Mouse (Mus musculus) cerebellum, adult 2 months (tissue): ENCODE measurements around the gene Rora.

Experiments
- CTCF ChIP-seq: fragments of 200-500 bp; IDR thresholded peaks from 2 replicates; pipeline ENCODE4 v1.5.1; 2011; ENCODE audit warnings: low read depth, mild to moderate bottlenecking, control low read depth, low read length, moderate library complexity, borderline replicate concordance; ENCODE audit not compliant: insufficient read depth
- POLR2A ChIP-seq: fragments of 200-500 bp; IDR thresholded peaks from 2 replicates; pipeline ENCODE4 v1.6.1; 2011; ENCODE audit warnings: low read length, control low read depth, borderline replicate concordance; ENCODE audit not compliant: insufficient read depth

DNA sequence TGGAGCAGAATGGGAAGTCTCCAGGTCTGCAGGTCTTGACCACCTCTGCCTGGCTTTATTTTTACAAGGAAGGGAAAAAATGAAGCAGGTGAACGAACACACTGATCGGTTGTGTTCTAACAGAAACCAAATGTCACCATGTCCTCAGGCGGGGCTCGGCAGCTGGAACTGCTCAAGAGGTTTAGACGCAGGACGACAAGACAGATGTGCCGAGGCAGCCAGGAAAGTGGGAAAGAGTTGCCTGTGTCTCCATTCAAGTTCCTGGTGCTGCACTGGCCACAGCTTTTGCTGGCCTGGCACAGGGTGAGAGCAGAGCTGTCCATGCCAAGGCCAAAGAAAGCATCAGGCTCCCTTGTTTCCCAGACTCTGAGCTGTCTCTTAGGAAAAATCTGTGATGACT is 480.1 kb downstream of the Rora start:
- no peak for TF ChIP-seq CTCF
- no peak for TF ChIP-seq POLR2A
